Mouse (Mus musculus): Measurements from ENCODE around the gene Dhrs1.

The Dhrs1 gene

GRCm38 (mm10) chr14:55762001-55762821, 16.7 kb upstream of the Dhrs1 start:
- DNase-seq: no peak

GRCm38 (mm10) chr14:55761163-55761562, 15.7 kb upstream of the Dhrs1 start, which contains the start of gene Ltb4r2:
TSS of gene Ltb4r2 (plus strand) at chr14:55761428.
- no peak for DNase-seq

- peak; percentile 89 for DNase-seq
Measured at GRCm38 (mm10) chr14:55760156-55760555, 14.7 kb upstream of the Dhrs1 start.

- DNase-seq: peak; percentile 89
Measured at GRCm38 (mm10) chr14:55758363-55758784, 12.9 kb upstream of the Dhrs1 start, which contains the start of gene Cideb. TSS of gene Cideb (minus strand) at chr14:55758458.

- no peak for DNase-seq
Measured at GRCm38 (mm10) chr14:55757566-55757965, 12.1 kb upstream of the Dhrs1 start.

GRCm38 (mm10) chr14:55747051-55747847, 1.8 kb upstream of the Dhrs1 start:
- no peak for DNase-seq

GRCm38 (mm10) chr14:55745861-55746237, 359 bp upstream of the Dhrs1 start:
- no peak for DNase-seq

- DNase-seq: peak; percentile 82
Measured at GRCm38 (mm10) chr14:55743711-55744110, 1.8 kb downstream of the Dhrs1 start.

- DNase-seq: peak; percentile 78
Measured at GRCm38 (mm10) chr14:55737086-55737687, 8.3 kb downstream of the Dhrs1 start.

GRCm38 (mm10) chr14:55735758-55736157, 9.7 kb downstream of the Dhrs1 start:
- DNase-seq: no peak

GRCm38 (mm10) chr14:55735334-55735733, 10.2 kb downstream of the Dhrs1 start:
- DNase-seq: no peak

GRCm38 (mm10) chr14:55734869-55735268, 10.6 kb downstream of the Dhrs1 start:
- no peak for DNase-seq

- no peak for DNase-seq
Measured at GRCm38 (mm10) chr14:55733889-55734288, 11.6 kb downstream of the Dhrs1 start.

- DNase-seq: no peak
Measured at GRCm38 (mm10) chr14:55730531-55731032, 14.9 kb downstream of the Dhrs1 start.

GRCm38 (mm10) chr14:55730116-55730515, 15.4 kb downstream of the Dhrs1 start:
- DNase-seq: no peak

GRCm38 (mm10) chr14:55727889-55728685, 17.4 kb downstream of the Dhrs1 start:
- no peak for DNase-seq

GRCm38 (mm10) chr14:55726261-55726660, 19.2 kb downstream of the Dhrs1 start:
- DNase-seq: no peak

GRCm38 (mm10) chr14:55724411-55724871, 21.0 kb downstream of the Dhrs1 start:
- peak; percentile 42 for DNase-seq

GRCm38 (mm10) chr14:55723433-55723832, 22.1 kb downstream of the Dhrs1 start:
- DNase-seq: no peak

- DNase-seq: no peak
Measured at GRCm38 (mm10) chr14:55722438-55722945, 23.0 kb downstream of the Dhrs1 start.

GRCm38 (mm10) chr14:55721700-55722437, 23.6 kb downstream of the Dhrs1 start, which contains the start of gene Rabggta:
TSS of gene Rabggta (minus strand) at chr14:55722263.
- peak; percentile 95 for DNase-seq

All from kidney, adult 11 months (tissue).